Mouse (Mus musculus) adrenal gland, adult 18-20 months (tissue): ENCODE measurements around the gene Defa30. TPM values are rescaled to one million over a fixed set of nuclear protein-coding genes. Genes with fewer than 3 reads are reported as not detected.
A peak's percentile ranks its signal among the peaks of the same experiment; 100 is the strongest.
"Not testable (repeated sequence)": the region's sequence is repeated elsewhere in the genome, so short reads cannot be mapped to it uniquely, and the experiment has no call there.

Experiments used
- DNase-seq, 2 experiments: peaks; one replicate each; pipeline ENCODE4 v3.0.0; 2021 to 2022; ENCODE audit warnings: low spot score in 2 of 2
- long read RNA-seq, 2 experiments: library from polyadenylated mRNA; stranded (forward); transcript quantifications; one replicate each; pipeline ENCODE4 v2.0.0; 2021
- total RNA-seq, 2 experiments: library from RNA; stranded (reverse); gene quantifications; 1 replicate in 1 of 2; 2 replicates in 1 of 2; pipeline ENCODE4 v1.2.3; 2021

The Defa30 gene
- total RNA-seq = not detected
- long read RNA-seq, experiment 1 = 0 reads
- long read RNA-seq, experiment 2 = 0 reads

DNA sequence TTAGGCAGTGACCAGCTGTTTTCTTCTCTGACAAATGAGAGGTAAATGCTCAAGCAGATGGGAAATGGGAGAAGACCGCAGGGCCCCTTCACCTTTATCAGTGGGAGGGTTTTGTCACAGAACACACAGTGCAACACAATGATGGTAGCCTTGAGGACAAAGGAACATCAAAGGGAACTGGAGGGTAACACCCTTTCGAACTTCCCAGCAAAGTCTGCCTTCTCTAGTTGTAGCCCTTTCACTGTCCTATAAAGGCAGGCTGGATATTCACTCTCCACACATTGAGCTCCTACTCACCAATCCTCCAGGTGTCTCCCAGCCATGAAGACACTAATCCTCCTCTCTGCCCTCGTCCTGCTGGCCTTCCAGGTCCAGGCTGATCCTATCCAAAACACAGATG lies at the start of gene Defa30:
Gene Defa30, plus strand, starts transcription at position 301 of the 400 bp plus-strand sequence.
- DNase-seq = not testable (repeated sequence)

DNA sequence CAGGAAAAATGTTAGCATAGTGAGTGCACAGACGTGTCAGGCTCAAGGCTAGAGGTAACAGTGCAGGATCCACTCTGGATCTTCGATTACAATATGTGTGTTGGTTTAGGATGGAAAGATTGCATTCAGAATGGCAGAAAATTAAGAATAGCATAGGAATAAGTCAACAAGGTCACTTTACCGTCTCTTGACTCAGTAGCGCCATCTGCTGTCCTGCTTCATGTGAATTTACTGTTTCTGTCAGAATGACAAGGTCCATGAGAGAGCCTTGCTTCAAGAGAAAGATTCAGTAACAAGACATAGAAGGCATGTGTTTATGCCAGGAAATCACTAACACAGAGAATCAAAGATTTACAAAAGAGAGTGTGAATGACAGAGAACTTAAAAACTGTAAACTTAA lies 41.3 kb upstream of the Defa30 start:
- peak; percentile 7 to 38 for DNase-seq

DNA sequence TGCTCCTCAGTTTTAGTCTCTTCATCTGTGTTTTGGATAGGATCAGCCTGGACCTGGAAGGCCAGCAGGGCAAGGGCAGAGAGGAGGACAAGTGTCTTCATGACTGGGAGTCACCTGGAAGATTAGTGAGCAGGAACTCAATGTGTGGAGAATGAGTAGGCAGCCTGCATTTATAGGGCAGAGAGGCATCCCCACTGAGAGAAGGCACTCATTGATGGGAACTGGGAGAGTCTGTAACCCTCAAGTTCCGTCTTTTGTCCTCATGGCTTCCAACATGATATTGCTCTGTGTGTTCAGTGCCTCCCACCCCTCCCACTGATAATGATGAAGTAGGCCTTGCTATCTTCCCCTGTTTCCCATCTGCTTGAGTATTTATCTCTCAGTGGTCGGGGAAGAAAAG lies 38.5 kb upstream of the Defa30 start, which contains the start of gene Gm14851:
Gene Gm14851, minus strand, starts transcription at position 101 of the 400 bp plus-strand sequence.
- not testable (repeated sequence) for DNase-seq

DNA sequence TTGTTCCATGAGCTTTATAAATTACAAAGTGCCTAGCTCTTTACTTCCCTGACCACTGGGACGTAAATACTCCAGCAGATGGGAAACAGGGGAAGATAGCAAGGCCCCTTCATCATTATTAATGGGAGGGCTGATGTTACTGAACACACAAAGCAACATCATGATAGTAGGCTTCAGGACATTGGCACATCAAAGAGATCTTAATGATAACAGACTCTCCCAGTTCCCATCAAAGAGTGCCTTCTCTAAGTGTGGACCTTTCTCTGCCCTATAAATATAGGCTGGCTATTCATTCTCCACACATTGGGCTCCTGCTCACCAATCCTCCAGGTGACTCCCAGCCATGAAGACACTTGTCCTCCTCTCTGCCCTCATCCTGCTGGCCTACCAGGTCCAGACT lies 27.5 kb downstream of the Defa30 start, which contains the start of gene Defa22:
Gene Defa22, plus strand, starts transcription at position 301 of the 400 bp plus-strand sequence.
- not testable (repeated sequence) for DNase-seq

Other genes starting within 250 kb of the Defa30 start
- not detected for gene Defb33, start 242.0 kb upstream of the Defa30 start, total RNA-seq
- gene Gm15056, start 232.0 kb upstream of the Defa30 start, total RNA-seq = not detected
- not detected for gene Gm6040, start 212.6 kb upstream of the Defa30 start, total RNA-seq
- gene AY761185, start 189.9 kb upstream of the Defa30 start, total RNA-seq = not detected
- not detected for gene Defa21, start 109.1 kb upstream of the Defa30 start, total RNA-seq
- not detected for gene Defa23, start 79.6 kb upstream of the Defa30 start, total RNA-seq
- not detected for gene Defa35, start 69.6 kb upstream of the Defa30 start, total RNA-seq
- not detected for gene Defa25, start 50.2 kb upstream of the Defa30 start, total RNA-seq
- gene Gm14851, start 38.6 kb upstream of the Defa30 start, total RNA-seq = not detected
- gene Defa22, start 27.6 kb downstream of the Defa30 start, total RNA-seq = not detected
- gene Defa31, start 57.0 kb downstream of the Defa30 start, total RNA-seq = not detected
- gene Gm15293, start 66.9 kb downstream of the Defa30 start, total RNA-seq = not detected
- gene Gm15292, start 115.1 kb downstream of the Defa30 start, total RNA-seq = not detected
- gene Defa27, start 180.9 kb downstream of the Defa30 start, total RNA-seq = not detected
- not detected for gene Defa29, start 192.4 kb downstream of the Defa30 start, total RNA-seq
- not detected for gene Defa2, start 243.9 kb downstream of the Defa30 start, total RNA-seq